Mouse (Mus musculus): ENCODE data around the gene Fam172a. TPM values are rescaled to one million over a fixed set of nuclear protein-coding genes. Genes with fewer than 3 reads are reported as not detected.
"Not testable (repeated sequence)": the region's sequence is repeated elsewhere in the genome, so short reads cannot be mapped to it uniquely, and the experiment has no call there.

Gene Fam172a
- 27.0 and 29.7 TPM in 2 replicates for polyA plus RNA-seq (2016; fragmentation: Nextera tagmentation; extraction: Ambion mirVana)

- not testable (repeated sequence) for H3K4me2 ChIP-seq; ATAC-seq (ENCODE audit: insufficient number of reproducible peaks, insufficient read depth, low FRiP score, low TSS enrichment, low read depth); H3K27me3 ChIP-seq; H3K4me3 ChIP-seq (replicated peaks); H3K9me3 ChIP-seq; H3K27ac ChIP-seq; H3K36me3 ChIP-seq; H3K9ac ChIP-seq (replicated peaks); H3K4me1 ChIP-seq (replicated peaks)
- WGBS = no CpG with 5 or more reads among the region's 6 CpGs
Measured at GRCm38 (mm10) chr13:77701733-77702132, at the start of gene Fam172a. Gene Fam172a, plus strand, starts transcription at chr13:77702033.

DNA sequence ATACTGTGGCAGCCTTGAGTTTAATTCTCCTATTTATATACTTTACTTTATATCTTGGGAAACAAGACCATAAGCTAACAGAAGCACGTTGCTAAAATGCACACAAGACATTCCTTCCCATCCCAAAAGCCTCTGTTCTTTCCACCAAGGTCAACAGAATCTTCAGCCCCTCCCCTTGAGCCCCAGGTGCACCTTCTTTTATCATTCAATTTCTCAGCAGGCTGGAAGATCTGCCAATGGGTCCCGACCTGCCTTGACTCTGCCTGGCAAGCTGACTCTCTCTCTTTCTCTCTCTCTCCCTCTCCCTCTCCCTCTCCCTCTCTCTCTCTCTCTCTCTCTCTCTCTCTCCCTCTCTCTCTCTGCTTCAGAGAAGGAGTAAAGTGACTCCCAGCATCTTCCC lies 13.2 kb upstream of the Fam172a start:
- Histone ChIP-seq H3K9me3 (no peaks in the 10 kb centered on the region), H3K9ac (replicated peaks) (no peak overlapping the region), H3K4me3 (replicated peaks) (no peak overlapping the region), H3K36me3 (no peaks in the 10 kb centered on the region), H3K27me3 (no peaks in the 10 kb centered on the region), H3K4me2 (no peak overlapping the region), H3K27ac (no peak overlapping the region), H3K4me1 (replicated peaks) (no peaks in the 10 kb centered on the region)
- WGBS = 34% methylated on average over 2 of the region's 2 CpGs
- no peak for ATAC-seq (ENCODE audit: insufficient number of reproducible peaks, insufficient read depth, low FRiP score, low TSS enrichment, low read depth)

DNA sequence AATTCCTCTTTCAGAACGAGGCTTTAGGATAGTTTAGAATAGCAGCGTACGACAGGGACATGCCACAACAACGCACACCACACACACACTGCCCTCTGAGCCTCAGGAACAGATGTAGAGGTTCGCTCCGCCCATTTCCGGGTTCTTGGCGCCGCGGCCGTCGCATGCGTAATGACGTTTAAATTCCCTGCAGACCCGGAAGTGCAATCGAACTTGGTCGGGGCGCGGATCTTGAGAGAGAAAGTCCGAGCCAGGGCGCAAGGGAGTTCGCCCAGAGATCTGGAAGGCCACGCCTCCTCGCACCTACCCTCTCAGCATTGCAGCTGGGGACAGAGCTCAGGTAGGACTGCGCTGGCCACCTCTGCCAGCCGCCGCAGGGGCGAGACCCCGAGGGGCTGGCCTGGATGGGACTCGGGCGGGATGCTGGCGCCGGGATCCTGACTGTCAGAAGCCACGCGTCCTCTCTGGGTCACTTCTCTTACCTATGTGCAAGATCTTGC lies 6.7 kb downstream of the Fam172a start:
- Histone ChIP-seq H3K27me3 (no peaks in the 10 kb centered on the region), H3K4me3 (replicated peaks) (peak overlapping the region; percentile 93), H3K9ac (replicated peaks) (peak overlapping the region; percentile 86), H3K9me3 (no peaks in the 10 kb centered on the region), H3K4me1 (replicated peaks) (peaks cover 10% of the 10 kb centered on the region), H3K4me2 (peak overlapping the region; percentile 76), H3K36me3 (no peaks in the 10 kb centered on the region), H3K27ac (no peak overlapping the region)
- WGBS = under 1% methylated on average over 35 of the region's 35 CpGs
- peak; percentile 97 for ATAC-seq (ENCODE audit: insufficient number of reproducible peaks, insufficient read depth, low FRiP score, low TSS enrichment, low read depth)

DNA sequence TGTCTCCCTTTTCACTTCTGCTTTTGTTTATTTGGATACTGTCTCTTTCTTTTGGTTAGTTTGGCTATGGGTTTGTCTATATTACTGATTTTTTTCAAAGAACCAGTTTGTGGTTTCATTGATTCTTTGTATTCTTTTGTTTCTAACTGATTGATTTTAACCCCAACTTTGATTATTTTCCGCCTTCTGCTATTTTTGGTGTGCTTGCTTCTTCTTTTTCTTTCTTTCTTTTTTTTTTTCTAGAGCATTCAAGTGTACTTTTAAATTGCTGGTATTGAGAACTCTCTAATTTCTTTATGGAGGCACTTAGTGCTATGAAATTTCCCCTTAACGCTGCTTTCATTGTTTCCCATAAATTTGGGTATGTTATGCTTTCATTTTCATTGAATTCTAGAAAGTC lies 15.7 kb downstream of the Fam172a start:
- Histone ChIP-seq H3K4me3 (replicated peaks) (no peak overlapping the region), H3K27me3 (no peaks in the 10 kb centered on the region), H3K9ac (replicated peaks) (no peak overlapping the region), H3K36me3 (no peaks in the 10 kb centered on the region), H3K4me2 (no peak overlapping the region), H3K9me3 (no peaks in the 10 kb centered on the region), H3K27ac (no peak overlapping the region), H3K4me1 (replicated peaks) (no peaks in the 10 kb centered on the region)
- WGBS = 88% methylated on average over 2 of the region's 2 CpGs
- ATAC-seq (ENCODE audit: insufficient number of reproducible peaks, insufficient read depth, low FRiP score, low TSS enrichment, low read depth) = no peak

DNA sequence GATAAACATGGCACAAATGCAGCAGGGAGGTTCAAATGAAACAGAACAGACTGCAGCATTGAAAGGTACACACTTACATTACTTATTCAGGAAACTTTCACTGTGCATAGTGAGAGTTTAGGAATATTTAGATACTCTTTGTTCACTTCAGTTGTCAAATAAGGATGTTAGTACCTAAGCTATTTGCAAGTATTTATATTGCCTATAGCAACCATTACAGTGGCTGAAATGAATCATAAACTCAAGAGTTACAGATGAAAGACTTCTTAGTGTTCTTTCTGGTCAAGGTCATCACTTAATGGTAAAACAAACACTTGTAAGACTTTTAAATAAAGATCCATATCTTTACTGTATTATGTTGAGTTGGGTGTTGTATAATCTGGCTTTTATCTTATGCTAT lies 41.0 kb downstream of the Fam172a start:
- Histone ChIP-seq H3K27me3 (no peaks in the 10 kb centered on the region), H3K9me3 (no peaks in the 10 kb centered on the region), H3K27ac (no peak overlapping the region), H3K4me2 (no peak overlapping the region), H3K4me3 (replicated peaks) (no peak overlapping the region), H3K4me1 (replicated peaks) (no peaks in the 10 kb centered on the region), H3K9ac (replicated peaks) (no peak overlapping the region), H3K36me3 (no peaks in the 10 kb centered on the region)
- ATAC-seq (ENCODE audit: insufficient number of reproducible peaks, insufficient read depth, low FRiP score, low TSS enrichment, low read depth) = no peak

DNA sequence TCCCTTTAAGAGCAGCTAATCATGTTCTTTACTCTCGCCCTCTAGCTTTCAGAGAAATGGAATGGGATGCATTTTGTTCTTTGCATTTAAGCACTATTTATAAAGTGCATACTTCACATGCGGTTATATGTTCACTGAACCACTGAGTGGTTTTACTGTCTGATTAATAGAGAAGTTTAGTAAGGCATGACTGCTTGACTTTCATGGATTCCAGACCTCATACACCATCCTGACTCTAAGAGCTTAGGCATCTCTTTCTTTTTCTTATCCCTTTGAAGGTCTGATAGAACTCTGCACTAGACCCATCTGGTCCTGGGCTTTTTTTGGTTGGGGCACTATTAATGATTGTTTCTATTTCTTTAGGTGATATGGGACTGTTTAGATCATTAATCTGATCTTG lies 75.8 kb downstream of the Fam172a start:
- H3K36me3 ChIP-seq = no peaks in the 10 kb centered on the region

GRCm38 (mm10) chr13:77807341-77807740 lies 105.5 kb downstream of the Fam172a start:
- H3K9ac ChIP-seq (replicated peaks); H3K27me3 ChIP-seq; H3K9me3 ChIP-seq; H3K36me3 ChIP-seq; ATAC-seq (ENCODE audit: insufficient number of reproducible peaks, insufficient read depth, low FRiP score, low TSS enrichment, low read depth); H3K4me2 ChIP-seq; H3K4me3 ChIP-seq (replicated peaks); H3K4me1 ChIP-seq (replicated peaks); H3K27ac ChIP-seq: not testable (repeated sequence)
- WGBS = 92% methylated on average over 2 of the region's 2 CpGs

More for the DNA sequence above, 75.8 kb downstream of the Fam172a start:
- Histone ChIP-seq H3K4me3 (replicated peaks) (no peak overlapping the region), H3K9me3 (peaks cover 6% of the 10 kb centered on the region), H3K9ac (replicated peaks) (no peak overlapping the region), H3K27ac (no peak overlapping the region), H3K4me1 (replicated peaks) (no peaks in the 10 kb centered on the region), H3K27me3 (no peaks in the 10 kb centered on the region), H3K4me2 (no peak overlapping the region)
- no peak for ATAC-seq (ENCODE audit: insufficient number of reproducible peaks, insufficient read depth, low FRiP score, low TSS enrichment, low read depth)
- 85% methylated on average over 2 of the region's 2 CpGs for WGBS

- Histone ChIP-seq H3K27me3 (no peaks in the 10 kb centered on the region; the same call in 1 of the 2 replicates), H3K9me3 (0 out of 2 replicates have a peak, but pooled peaks cover 8% of the 10 kb centered on the region), H3K4me1 (replicated peaks) (no peaks in the 10 kb centered on the region), H3K27ac (no peak overlapping the region), H3K4me3 (replicated peaks) (no peak overlapping the region), H3K36me3 (peaks cover 3% of the 10 kb centered on the region; the same call in 1 of the 2 replicates), H3K9ac (replicated peaks) (no peak overlapping the region), H3K4me2 (no peak overlapping the region)
- WGBS = 79% methylated on average over 1 of the region's 1 CpGs
- ATAC-seq (ENCODE audit: insufficient number of reproducible peaks, insufficient read depth, low FRiP score, low TSS enrichment, low read depth) = no peak
Measured at GRCm38 (mm10) chr13:77810449-77810848, 108.6 kb downstream of the Fam172a start.

DNA sequence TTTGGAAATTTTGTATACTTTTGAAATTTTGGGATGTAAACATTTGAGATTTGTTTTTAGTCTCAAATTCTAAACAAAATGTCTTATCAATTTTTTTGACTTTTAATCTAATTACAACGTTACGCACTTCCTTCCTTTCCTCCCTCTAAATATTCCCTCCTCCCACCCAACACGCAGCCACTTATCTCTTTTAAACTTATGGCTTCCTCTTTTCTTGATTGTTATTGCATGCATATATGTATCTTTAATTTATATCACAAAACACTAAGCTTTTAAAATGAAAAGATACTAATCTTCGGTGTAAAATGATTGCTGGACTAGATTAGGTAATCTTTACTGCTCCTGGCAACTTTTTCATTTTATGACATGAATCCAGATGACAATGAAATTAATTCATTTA lies 124.3 kb downstream of the Fam172a start:
- Histone ChIP-seq H3K9ac (replicated peaks) (no peak overlapping the region), H3K27me3 (no peaks in the 10 kb centered on the region), H3K4me1 (replicated peaks) (no peaks in the 10 kb centered on the region), H3K4me3 (replicated peaks) (no peak overlapping the region), H3K36me3 (no peaks in the 10 kb centered on the region), H3K4me2 (no peak overlapping the region), H3K27ac (no peak overlapping the region), H3K9me3 (no peaks in the 10 kb centered on the region)
- 94% methylated on average over 4 of the region's 4 CpGs for WGBS
- ATAC-seq (ENCODE audit: insufficient number of reproducible peaks, insufficient read depth, low FRiP score, low TSS enrichment, low read depth) = no peak

DNA sequence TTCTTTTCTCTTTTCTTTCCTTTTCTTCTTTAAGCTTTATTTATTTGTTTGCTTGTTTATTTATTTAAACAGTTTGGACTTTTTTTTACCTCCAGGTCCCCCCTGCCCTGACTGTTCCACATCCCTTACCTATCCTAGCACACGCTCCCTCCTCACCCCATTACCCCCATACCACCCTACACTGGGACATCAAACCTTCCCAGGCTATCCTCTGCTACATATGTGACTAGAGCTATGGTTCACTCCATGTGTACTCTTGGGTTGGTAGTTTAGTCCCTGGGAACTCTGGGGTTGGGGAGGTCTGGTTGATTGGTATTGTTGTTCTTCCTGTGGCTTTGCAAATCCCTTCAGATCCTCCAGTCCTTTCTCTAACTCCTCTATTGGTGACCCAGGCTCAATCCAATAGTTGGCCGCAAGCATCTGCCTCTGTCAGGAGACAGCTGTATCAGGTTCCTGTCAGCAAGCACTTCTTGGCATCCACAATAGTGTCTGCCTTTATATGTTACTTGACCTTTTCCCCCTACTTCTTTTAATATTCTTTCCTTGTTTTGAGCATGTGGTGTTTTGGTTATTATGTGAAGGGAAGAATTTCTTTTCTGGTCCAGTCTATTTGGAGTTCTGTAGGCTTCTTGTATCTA lies 141.3 kb downstream of the Fam172a start:
- Histone ChIP-seq H3K9ac (replicated peaks) (no peak overlapping the region), H3K27me3 (no peaks in the 10 kb centered on the region), H3K36me3 (no peaks in the 10 kb centered on the region), H3K4me3 (replicated peaks) (no peak overlapping the region), H3K9me3 (no peaks in the 10 kb centered on the region), H3K4me2 (no peak overlapping the region), H3K4me1 (replicated peaks) (no peaks in the 10 kb centered on the region), H3K27ac (no peak overlapping the region)
- no peak for ATAC-seq (ENCODE audit: insufficient number of reproducible peaks, insufficient read depth, low FRiP score, low TSS enrichment, low read depth)
- 92% methylated on average over 2 of the region's 2 CpGs for WGBS

- H3K27me3 ChIP-seq = no peaks in the 10 kb centered on the region
- WGBS = 82% methylated on average over 4 of the region's 4 CpGs
- no peak for ATAC-seq (ENCODE audit: insufficient number of reproducible peaks, insufficient read depth, low FRiP score, low TSS enrichment, low read depth)
Measured at GRCm38 (mm10) chr13:77848868-77849267, 147.0 kb downstream of the Fam172a start.

DNA sequence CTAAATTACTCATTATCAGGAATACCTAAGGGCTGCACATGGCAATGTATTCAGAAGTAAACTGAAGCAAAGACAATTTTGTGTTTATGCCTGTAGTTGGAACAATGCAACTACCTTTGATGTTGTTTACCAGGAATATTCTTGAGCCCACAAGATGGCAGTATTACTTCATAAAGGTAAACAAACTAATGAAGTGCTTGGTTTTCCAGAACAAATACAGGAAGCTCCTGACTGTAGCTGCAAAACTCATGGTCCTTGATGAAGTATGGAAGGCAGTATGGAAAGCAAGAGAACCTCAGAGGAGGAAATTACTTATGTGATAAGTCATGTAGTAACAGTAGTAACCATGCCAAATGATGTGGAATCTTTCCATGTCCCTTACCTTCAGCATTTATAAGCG lies 163.0 kb downstream of the Fam172a start:
- Histone ChIP-seq H3K4me3 (replicated peaks) (no peak overlapping the region), H3K27ac (no peak overlapping the region), H3K9ac (replicated peaks) (no peak overlapping the region), H3K9me3 (no peaks in the 10 kb centered on the region), H3K27me3 (no peaks in the 10 kb centered on the region), H3K4me2 (no peak overlapping the region), H3K36me3 (no peaks in the 10 kb centered on the region), H3K4me1 (replicated peaks) (no peaks in the 10 kb centered on the region)
- no peak for ATAC-seq (ENCODE audit: insufficient number of reproducible peaks, insufficient read depth, low FRiP score, low TSS enrichment, low read depth)
- 94% methylated on average over 1 of the region's 1 CpGs for WGBS

More at GRCm38 (mm10) chr13:77848868-77849267, 147.0 kb downstream of the Fam172a start:
- Histone ChIP-seq H3K4me1 (replicated peaks) (no peaks in the 10 kb centered on the region), H3K4me2 (no peak overlapping the region), H3K9ac (replicated peaks) (no peak overlapping the region), H3K4me3 (replicated peaks) (no peak overlapping the region), H3K9me3 (0 out of 2 replicates have a peak, but pooled peaks cover 3% of the 10 kb centered on the region), H3K36me3 (no peaks in the 10 kb centered on the region), H3K27ac (no peak overlapping the region)

Data from limb, embryonic 12.5 days (tissue).